Mouse (Mus musculus) kidney, adult 9 months (tissue): Measurements from ENCODE around the gene Tnp2.
"Not testable (repeated sequence)": the region's sequence is repeated elsewhere in the genome, so short reads cannot be mapped to it uniquely, and the experiment has no call there.

Experiments
- DNase-seq: peaks from one replicate; pipeline ENCODE4 v3.0.0; 2022

Tnp2 gene

DNA sequence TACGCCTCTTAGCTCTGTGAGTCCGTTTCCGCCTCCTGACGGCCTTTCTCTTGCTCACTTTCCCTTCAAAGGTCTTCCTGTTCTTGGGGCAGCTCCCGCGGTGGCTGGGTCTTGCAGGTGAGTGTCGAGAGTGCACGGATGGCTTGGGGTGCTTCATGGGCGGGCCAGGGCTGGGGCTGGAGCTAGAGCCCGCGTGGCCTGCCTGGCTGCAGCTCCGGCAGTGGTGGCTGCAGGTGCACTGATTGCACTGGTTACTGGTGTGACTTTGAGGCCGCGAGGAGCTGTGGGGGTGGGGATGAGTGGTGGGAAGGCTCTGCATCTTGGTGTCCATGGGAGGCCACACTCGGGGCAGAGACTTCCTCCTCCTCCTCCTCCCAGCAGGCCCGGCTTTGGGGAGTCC, at the start of gene Tnp2:
Tnp2 (minus strand) TSS at position 390 of the 400 bp plus-strand sequence.
- DNase-seq, result no peak

DNA sequence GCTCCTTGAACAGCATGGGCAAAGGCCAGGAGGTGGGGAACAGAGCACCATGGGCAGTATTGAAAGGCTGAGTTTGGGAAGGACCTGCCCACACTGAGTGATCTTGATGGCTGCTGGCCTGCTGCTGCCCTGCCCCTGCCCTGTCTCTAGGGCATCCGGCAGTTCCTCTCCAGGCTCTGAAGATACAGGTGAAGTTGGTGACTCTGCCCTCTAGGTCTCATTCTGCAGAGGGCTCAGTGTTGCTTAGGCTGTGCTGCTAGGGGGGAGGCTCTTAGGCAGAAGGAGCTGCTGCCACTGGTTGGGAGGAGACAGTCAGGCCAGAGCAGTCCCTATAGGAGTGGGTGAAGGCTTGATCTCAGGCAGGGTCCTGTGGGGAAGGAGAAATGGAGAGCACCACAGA, 49.4 kb upstream of the Tnp2 start:
- DNase-seq, result no peak

- no peak for DNase-seq
These were observed 48.8 kb upstream of the Tnp2 start for GRCm38 (mm10) chr16:10837250-10837649.

DNA sequence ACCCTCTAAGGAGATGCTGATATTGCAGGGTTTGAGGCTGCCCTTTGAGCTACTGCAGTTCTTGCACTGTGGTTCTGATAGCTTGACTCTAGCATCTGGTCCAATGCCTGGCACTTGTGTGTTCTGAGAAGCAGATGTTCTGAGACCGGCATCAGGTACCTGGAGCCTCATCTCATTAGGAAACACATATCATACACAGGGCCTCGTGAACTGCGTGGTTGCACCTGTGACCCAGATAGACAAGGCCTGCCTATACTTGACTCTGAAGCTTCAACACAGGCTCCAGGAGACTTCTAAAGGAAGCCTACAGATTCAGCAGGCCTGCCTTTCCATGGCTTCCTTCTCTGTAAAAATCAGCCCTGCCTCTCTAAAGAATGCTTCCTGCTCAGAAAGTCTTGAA, 47.9 kb upstream of the Tnp2 start:
- DNase-seq, result no peak

- DNase-seq, result peak; percentile 80
These were observed 46.6 kb upstream of the Tnp2 start, which contains the start of gene Rmi2 for GRCm38 (mm10) chr16:10834911-10835587. Gene Rmi2, plus strand, starts transcription at chr16:10835059.

- DNase-seq, result no peak
These were observed 46.1 kb upstream of the Tnp2 start for GRCm38 (mm10) chr16:10834542-10834910.

- DNase-seq, result peak; percentile 71
These were observed 40.0 kb upstream of the Tnp2 start for GRCm38 (mm10) chr16:10828461-10828805.

- no peak for DNase-seq
These were observed 39.5 kb upstream of the Tnp2 start for GRCm38 (mm10) chr16:10827766-10828460.

DNA sequence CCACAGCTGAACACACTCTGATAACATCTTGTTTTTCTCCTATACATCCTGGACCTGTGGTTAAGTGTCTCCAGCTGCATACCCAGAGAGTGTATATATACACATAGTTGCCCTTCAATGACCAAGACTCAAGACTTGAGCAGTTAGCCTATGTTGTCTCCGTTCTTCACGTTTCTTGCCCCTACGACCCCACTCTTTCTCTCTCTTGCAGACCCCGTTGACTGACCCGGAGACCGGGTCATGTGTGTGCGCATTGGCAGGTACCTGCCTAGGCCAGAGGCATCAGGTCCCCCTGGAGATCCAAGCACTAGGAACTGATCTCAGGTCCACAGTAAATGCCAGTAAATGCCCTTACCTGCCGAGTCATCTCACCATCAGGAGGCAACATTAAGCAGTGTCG, 38.8 kb upstream of the Tnp2 start:
- DNase-seq, result no peak

- DNase-seq, result no peak
These were observed 37.4 kb upstream of the Tnp2 start for GRCm38 (mm10) chr16:10825840-10826239.

DNA sequence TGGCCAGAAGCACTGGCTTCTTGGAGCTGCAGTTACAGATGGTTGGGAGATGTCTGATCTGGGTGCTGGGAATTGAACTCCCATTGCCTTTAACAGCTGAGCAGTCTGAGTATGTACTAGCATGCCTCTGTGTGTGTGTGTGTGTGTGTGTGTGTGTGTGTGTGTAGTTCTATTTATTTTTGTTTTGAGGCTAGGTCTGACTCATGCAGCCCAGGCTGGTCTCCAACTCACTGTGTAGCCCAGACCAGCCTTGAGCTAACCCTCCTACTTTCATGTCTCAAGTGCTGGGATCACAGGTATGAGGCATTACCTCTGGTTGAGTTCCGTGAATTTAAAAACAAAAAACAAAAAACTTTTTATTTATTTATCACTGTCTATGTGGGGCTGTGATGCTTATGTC, 36.1 kb upstream of the Tnp2 start:
- no peak for DNase-seq

DNA sequence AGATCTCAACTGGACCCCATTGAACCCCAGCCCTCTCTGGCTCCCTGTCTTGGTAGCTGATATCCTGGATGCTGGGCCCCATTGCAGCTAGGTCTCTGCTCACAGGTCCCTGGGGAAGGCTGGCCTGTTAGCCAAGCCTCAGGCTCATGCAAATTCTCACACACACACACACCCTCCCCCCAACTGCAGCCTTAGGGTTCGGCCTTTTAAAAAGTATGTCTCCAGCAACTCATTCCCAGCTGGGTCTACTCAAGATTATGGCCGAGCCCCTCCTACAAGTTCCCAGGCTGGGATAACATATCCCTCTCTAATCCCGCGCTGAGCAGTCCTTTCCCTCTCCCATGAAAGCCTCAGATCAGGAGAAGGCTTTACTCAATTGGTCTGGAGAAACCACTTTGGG, 32.9 kb upstream of the Tnp2 start:
- DNase-seq, result no peak

DNA sequence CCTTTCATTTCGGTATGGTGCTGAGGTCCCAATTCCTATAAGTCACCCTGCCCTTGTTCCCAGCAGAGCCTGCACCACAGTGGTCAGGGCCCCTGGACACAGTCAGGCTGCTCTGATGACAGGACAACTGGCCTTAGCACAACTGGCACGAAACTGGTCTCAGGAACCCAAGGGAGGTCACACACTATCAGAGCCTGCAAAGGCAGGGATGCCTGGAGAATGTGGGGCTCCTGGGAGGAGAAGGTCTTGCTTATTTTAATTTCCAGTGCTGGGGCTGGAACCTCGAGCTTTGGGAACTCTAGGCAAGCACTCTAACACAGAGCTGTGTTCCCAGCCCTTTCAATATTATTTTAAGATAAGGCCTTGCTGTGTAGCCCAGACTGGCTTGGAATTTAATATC, 31.5 kb upstream of the Tnp2 start:
- no peak for DNase-seq

GRCm38 (mm10) chr16:10818579-10819135, 30.2 kb upstream of the Tnp2 start:
- DNase-seq, result no peak

DNA sequence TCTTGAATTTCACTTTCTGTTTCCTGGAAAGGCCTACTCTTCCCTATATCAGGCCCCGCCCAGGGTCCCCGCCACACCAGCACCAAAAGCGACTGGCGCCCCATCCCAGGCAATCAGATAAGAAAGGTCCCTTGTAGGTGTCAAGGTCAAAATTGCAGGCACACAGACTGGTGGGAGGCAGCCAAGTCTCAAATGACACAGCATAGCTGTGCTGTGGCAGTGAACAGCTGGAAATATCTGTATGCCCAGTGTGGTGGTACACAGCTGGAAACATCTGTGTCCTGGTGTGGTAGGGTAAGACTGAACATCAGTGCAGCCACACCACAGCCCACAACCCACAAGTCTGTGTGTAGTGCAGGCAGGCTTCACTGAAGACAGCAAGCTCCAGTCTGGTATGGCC, 26.4 kb upstream of the Tnp2 start:
- no peak for DNase-seq

- no peak for DNase-seq
These were observed 25.3 kb upstream of the Tnp2 start for GRCm38 (mm10) chr16:10813726-10814125.

DNA sequence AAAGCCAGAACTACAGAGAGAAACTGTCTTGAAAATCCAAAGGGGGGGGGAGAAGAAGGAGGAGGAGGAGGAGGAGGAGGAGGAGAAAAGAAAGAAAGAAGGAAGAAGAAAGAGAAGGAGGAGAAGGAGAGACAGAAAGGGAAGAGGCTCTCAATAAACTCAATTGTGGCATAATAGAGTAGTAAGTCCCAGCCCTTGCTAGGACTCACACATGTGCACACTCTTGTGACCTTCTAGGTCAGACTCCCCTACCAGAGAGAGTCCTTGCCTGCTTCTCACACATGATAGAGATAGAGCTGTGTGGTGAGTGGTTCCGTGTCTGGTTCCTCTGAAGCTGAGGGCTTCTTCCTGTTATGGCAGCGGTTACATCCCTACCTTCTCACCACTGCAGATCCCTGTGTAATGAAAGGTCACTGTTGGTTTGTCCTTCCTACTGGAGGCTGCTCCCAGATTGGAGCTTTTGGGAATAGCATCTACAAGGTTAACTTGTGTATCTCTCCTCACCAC, 24.5 kb upstream of the Tnp2 start, which contains the start of gene Gm11172:
Gm11172 (plus strand) TSS at position 51 of the 507 bp plus-strand sequence.
- no peak for DNase-seq

DNA sequence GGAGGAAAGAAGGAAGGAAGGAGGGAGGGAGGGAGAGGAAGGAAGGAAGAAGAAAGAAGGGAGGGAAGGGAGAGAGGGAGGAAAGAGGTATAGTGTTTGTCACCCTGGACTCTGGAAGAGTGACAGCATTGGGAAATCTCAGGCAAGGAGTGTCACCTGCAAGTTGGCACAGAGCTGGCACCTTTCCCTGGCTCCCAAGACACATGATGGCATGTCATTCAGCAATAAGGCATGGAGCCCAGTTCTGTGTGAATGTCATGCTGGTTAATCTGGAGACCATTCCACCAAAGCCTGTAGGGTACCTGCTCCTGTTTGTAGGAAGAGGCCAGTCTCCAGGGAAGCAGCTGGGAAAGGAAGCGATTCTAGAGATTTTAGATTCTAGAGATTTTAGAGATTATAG, 21.9 kb upstream of the Tnp2 start:
- no peak for DNase-seq

DNA sequence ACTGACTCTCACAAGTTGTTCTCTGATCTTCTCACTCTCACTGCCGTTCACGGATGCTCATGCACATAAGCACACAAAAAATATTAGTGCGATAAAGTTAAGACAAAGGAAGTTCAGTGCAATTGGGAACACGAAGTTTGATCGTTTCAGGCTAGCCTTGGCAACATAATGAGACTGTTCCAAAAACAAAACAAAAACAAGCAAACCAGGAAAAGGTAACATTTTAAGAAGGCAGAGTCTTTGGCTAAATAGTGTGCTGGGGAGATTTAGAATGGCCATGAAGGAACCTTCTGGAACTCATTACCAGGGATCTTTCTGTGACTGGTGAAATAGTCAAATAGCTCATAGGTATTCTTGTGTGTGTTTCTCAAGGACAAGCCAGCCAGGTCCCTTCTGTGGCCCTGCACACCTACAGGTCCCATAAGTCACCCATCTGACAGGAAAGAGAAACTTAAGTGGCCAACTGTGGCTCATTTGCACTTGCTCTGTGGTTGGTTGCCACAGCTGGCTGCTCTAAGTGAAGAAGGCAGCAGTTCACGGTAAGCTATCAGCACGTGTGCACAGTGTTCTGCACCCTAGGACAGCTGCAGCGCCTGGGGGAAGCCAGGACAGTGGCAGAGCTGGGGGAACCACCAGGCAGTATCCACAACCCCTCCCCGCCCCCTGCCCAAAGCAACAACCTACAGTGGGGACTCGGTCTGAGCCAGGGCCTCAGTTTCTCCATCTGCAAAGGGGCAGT, 17.5 kb upstream of the Tnp2 start, which contains the start of gene Prm1:
Prm1 (minus strand) TSS at position 51 of the 739 bp plus-strand sequence.
- no peak for DNase-seq

DNA sequence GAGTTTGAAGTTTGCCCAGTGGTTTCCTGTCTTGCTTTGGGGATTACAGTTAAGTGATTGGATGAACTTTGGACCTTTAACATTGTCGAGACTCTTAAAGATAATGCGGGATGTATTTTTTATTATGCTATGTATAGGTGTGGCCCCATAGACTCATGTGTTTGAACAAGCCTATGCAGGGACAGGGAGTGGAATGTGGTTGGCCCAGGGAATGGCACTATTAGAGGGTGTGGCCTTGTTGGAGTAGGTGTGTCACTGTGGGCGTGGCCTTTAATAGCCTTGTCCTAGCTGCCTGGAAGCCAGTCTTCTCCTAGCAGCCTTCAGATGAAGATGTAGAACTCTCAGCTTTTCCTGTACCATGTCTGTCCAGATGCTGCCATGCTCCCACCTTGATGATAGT, 14.0 kb upstream of the Tnp2 start:
- not testable (repeated sequence) for DNase-seq

GRCm38 (mm10) chr16:10796034-10796433, 7.6 kb upstream of the Tnp2 start, which contains the start of gene Prm2:
Gene Prm2, minus strand, starts transcription at chr16:10796134.
- DNase-seq, result no peak

DNA sequence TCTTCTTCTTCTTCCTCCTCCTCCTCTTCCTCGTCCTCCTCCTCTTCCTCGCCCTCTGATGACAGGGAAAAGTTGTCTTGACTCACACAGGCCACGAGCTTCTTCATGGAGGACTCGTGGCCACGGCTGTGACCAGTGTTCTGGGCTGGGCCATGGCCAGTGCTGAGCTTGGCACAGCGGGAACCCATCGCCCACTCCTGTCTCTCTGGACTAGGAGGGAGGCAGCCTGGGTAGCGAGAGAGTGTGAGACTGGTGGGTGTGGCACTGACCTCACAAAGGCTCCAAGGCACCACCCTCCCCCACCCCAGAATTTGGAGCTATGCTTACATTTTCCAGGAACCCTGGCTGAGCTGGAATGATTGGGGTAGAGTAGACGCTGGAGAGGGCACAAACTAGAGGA, 2.2 kb upstream of the Tnp2 start, which contains the start of gene Prm3:
Prm3 (minus strand) TSS at position 213 of the 400 bp plus-strand sequence.
- DNase-seq, result no peak

DNA sequence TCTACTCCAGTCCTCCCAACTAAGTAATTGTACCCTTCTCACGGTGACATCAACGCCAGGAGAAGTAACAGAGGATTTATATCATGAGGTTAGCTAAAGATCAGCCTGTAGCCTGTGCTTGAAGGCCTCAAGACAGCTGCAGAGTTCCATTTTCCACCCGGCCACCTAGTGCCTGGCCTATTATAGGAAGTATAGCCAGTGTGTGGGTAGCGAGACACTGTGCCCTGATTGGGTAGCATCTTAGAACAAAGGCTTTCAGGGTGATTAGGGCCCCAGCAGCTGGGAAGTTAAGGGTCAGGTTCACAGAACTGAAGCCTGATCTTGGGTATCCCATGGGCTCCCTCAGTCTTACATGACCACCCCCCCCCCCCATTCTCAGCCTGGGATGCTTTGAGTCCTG, 406 bp upstream of the Tnp2 start:
- no peak for DNase-seq
